Mouse (Mus musculus) forebrain, embryonic 16.5 days (tissue): ENCODE measurements around the gene Skap1. TPM values are rescaled to one million over a fixed set of nuclear protein-coding genes. Genes with fewer than 3 reads are reported as not detected.

Source experiments
- ATAC-seq: fragments of 200-750 bp; cut with Nextera tagmentation; 2 replicates; pipeline ENCODE4 v1.8.0; 2017; ENCODE audit warnings: mild to moderate bottlenecking, moderate library complexity
- H3K27ac ChIP-seq: fragments of 300-500 bp; sonication (generic); 2 replicates; pipeline ENCODE4 v1.5.1; 2014; ENCODE audit warnings: low read length, control low read depth
- H3K27me3 ChIP-seq: fragments of 300-500 bp; sonication (generic); replicated peaks from 2 replicates; pipeline ENCODE4 v1.6.1; 2014; ENCODE audit warnings: low read length; ENCODE audit not compliant: control insufficient read depth, insufficient read depth
- H3K36me3 ChIP-seq: fragments of 300-500 bp; sonication (generic); 2 replicates; pipeline ENCODE4 v1.6.1; 2014; ENCODE audit not compliant: control insufficient read depth, insufficient read depth
- H3K4me1 ChIP-seq: fragments of 300-500 bp; sonication (generic); replicated peaks from 2 replicates; pipeline ENCODE4 v1.6.1; 2014; ENCODE audit warnings: low read length; ENCODE audit not compliant: control insufficient read depth, insufficient read depth
- H3K4me2 ChIP-seq: fragments of 300-500 bp; sonication (generic); 2 replicates; pipeline ENCODE4 v1.6.1; 2014; ENCODE audit warnings: mild to moderate bottlenecking, low read length, control low read depth
- H3K4me3 ChIP-seq: fragments of 300-500 bp; sonication (generic); replicated peaks from 2 replicates; pipeline ENCODE4 v1.5.1; 2014; ENCODE audit warnings: mild to moderate bottlenecking, low read length, control low read depth
- H3K9ac ChIP-seq: fragments of 300-500 bp; sonication (generic); replicated peaks from 2 replicates; pipeline ENCODE4 v1.6.1; 2014; ENCODE audit warnings: low read depth, low read length, control low read depth
- H3K9me3 ChIP-seq: fragments of 300-500 bp; sonication (generic); 2 replicates; pipeline ENCODE4 v1.6.1; 2016; ENCODE audit warnings: low read length; ENCODE audit not compliant: control insufficient read depth
- WGBS: fragments of 180-500 bp; shearing (Covaris S2); extraction: QIAGEN DNeasy Blood & Tissue Kit; methylation state at CpG from one replicate; pipeline ENCODE4 v1.1.7; 2014; 5-methylcytosine and 5-hydroxymethylcytosine counted together
- polyA plus RNA-seq: library from polyadenylated mRNA; unstranded; fragments of >200 nt; fragmentation: Nextera tagmentation; extraction: Ambion mirVana; gene quantifications from 2 replicates; pipeline ENCODE4 v1.2.1, GENCODE M21; 2015

Skap1 gene
- polyA plus RNA-seq, 1 experiment from 2014 or later: 3.4 TPM

- Histone ChIP-seq H3K9me3 (no peaks in the 10 kb centered on the region), H3K27me3 (no peaks in the 10 kb centered on the region; the same call in 1 of the 2 replicates), H3K9ac (no peak overlapping the region), H3K27ac (0 out of 2 replicates have a peak overlapping the region, but pooled peaks have one; percentile 34), H3K4me3 (no peak overlapping the region), H3K36me3 (no peaks in the 10 kb centered on the region), H3K4me2 (peak overlapping the region; percentile 14), H3K4me1 (peaks cover 25% of the 10 kb centered on the region)
- peak; percentile 33 for ATAC-seq
- 13% methylated on average over 9 of the region's 9 CpGs for WGBS
Measured at GRCm38 (mm10) chr11:96729462-96729861, 265.1 kb downstream of the Skap1 start.

- ATAC-seq: peak; percentile 18; the same call in 1 of the 2 replicates
- WGBS: 38% methylated on average over 5 of the region's 5 CpGs
- no peak overlapping the region for H3K4me3 ChIP-seq
- no peaks in the 10 kb centered on the region for H3K9me3 ChIP-seq
- H3K36me3 ChIP-seq: no peaks in the 10 kb centered on the region
- no peak overlapping the region for H3K27ac ChIP-seq
- H3K27me3 ChIP-seq: no peaks in the 10 kb centered on the region; the same call in 1 of the 2 replicates
- H3K4me2 ChIP-seq: peak overlapping the region; percentile 7; the same call in 1 of the 2 replicates
- no peak overlapping the region for H3K9ac ChIP-seq
- H3K4me1 ChIP-seq: peaks cover 25% of the 10 kb centered on the region
Measured at GRCm38 (mm10) chr11:96730327-96730726, 265.9 kb downstream of the Skap1 start.

- ATAC-seq: no peak
- WGBS: 42% methylated on average over 4 of the region's 4 CpGs
Measured at GRCm38 (mm10) chr11:96732657-96733056, 268.3 kb downstream of the Skap1 start.

GRCm38 (mm10) chr11:96735908-96736307, 271.5 kb downstream of the Skap1 start:
- H3K27ac ChIP-seq: no peak overlapping the region
- H3K9ac ChIP-seq: no peak overlapping the region
- H3K4me2 ChIP-seq: peak overlapping the region; percentile 48
- peaks cover 14% of the 10 kb centered on the region for H3K4me1 ChIP-seq
- under 1% methylated on average over 19 of the region's 19 CpGs for WGBS
- peak overlapping the region; percentile 17 for H3K4me3 ChIP-seq
- peak; percentile 80 for ATAC-seq
- H3K9me3 ChIP-seq: no peaks in the 10 kb centered on the region
- no peaks in the 10 kb centered on the region for H3K36me3 ChIP-seq
- peaks cover 25% of the 10 kb centered on the region for H3K27me3 ChIP-seq

More at GRCm38 (mm10) chr11:96732657-96733056, 268.3 kb downstream of the Skap1 start:
- peaks cover 12% of the 10 kb centered on the region for H3K27me3 ChIP-seq
- H3K36me3 ChIP-seq: no peaks in the 10 kb centered on the region
- no peak overlapping the region for H3K4me2 ChIP-seq
- H3K9me3 ChIP-seq: no peaks in the 10 kb centered on the region
- H3K4me3 ChIP-seq: no peak overlapping the region
- H3K4me1 ChIP-seq: peaks cover 32% of the 10 kb centered on the region
- H3K27ac ChIP-seq: no peak overlapping the region
- no peak overlapping the region for H3K9ac ChIP-seq

GRCm38 (mm10) chr11:96736361-96736760, 272.0 kb downstream of the Skap1 start:
- H3K9ac ChIP-seq: no peak overlapping the region
- H3K4me1 ChIP-seq: peaks cover 14% of the 10 kb centered on the region
- no peaks in the 10 kb centered on the region for H3K36me3 ChIP-seq
- peak overlapping the region; percentile 17 for H3K4me3 ChIP-seq
- no peak overlapping the region for H3K27ac ChIP-seq
- no peak for ATAC-seq
- H3K9me3 ChIP-seq: no peaks in the 10 kb centered on the region
- 15% methylated on average over 11 of the region's 11 CpGs for WGBS
- peaks cover 25% of the 10 kb centered on the region for H3K27me3 ChIP-seq
- H3K4me2 ChIP-seq: peak overlapping the region; percentile 48

- Histone ChIP-seq H3K4me1 (peaks cover 29% of the 10 kb centered on the region), H3K4me2 (no peak overlapping the region)
- WGBS: 73% methylated on average over 14 of the region's 14 CpGs
Measured at GRCm38 (mm10) chr11:96737673-96738471, 273.5 kb downstream of the Skap1 start.

GRCm38 (mm10) chr11:96740796-96741195, 276.4 kb downstream of the Skap1 start:
- 57% methylated on average over 12 of the region's 12 CpGs for WGBS
- peaks cover 32% of the 10 kb centered on the region for H3K4me1 ChIP-seq
- no peaks in the 10 kb centered on the region for H3K9me3 ChIP-seq
- no peak overlapping the region for H3K9ac ChIP-seq
- no peak overlapping the region for H3K27ac ChIP-seq
- no peak overlapping the region for H3K4me3 ChIP-seq
- no peaks in the 10 kb centered on the region for H3K36me3 ChIP-seq
- peaks cover 53% of the 10 kb centered on the region for H3K27me3 ChIP-seq
- ATAC-seq: no peak
- H3K4me2 ChIP-seq: no peak overlapping the region

More at GRCm38 (mm10) chr11:96737673-96738471, 273.5 kb downstream of the Skap1 start:
- Histone ChIP-seq H3K27ac (no peak overlapping the region), H3K4me3 (no peak overlapping the region), H3K9ac (no peak overlapping the region), H3K36me3 (no peaks in the 10 kb centered on the region), H3K27me3 (peaks cover 30% of the 10 kb centered on the region), H3K9me3 (no peaks in the 10 kb centered on the region)
- ATAC-seq: no peak

- Histone ChIP-seq H3K9me3 (no peaks in the 10 kb centered on the region), H3K27ac (no peak overlapping the region), H3K9ac (no peak overlapping the region), H3K4me1 (peaks cover 23% of the 10 kb centered on the region), H3K4me2 (peak overlapping the region; percentile 40), H3K4me3 (0 out of 2 replicates have a peak overlapping the region, but pooled peaks have one; percentile 1), H3K27me3 (peaks cover 46% of the 10 kb centered on the region), H3K36me3 (no peaks in the 10 kb centered on the region)
- WGBS: under 1% methylated on average over 12 of the region's 12 CpGs
- ATAC-seq: peak; percentile 47; the same call in 1 of the 2 replicates
Measured at GRCm38 (mm10) chr11:96741995-96742394, 277.6 kb downstream of the Skap1 start.

GRCm38 (mm10) chr11:96743000-96743399, 278.6 kb downstream of the Skap1 start:
- Histone ChIP-seq H3K36me3 (no peaks in the 10 kb centered on the region), H3K27ac (no peak overlapping the region), H3K4me1 (peaks cover 23% of the 10 kb centered on the region), H3K27me3 (peaks cover 38% of the 10 kb centered on the region), H3K4me2 (no peak overlapping the region), H3K4me3 (no peak overlapping the region), H3K9me3 (no peaks in the 10 kb centered on the region), H3K9ac (no peak overlapping the region)
- WGBS: 27% methylated on average over 11 of the region's 11 CpGs
- ATAC-seq: peak; percentile 54
